Mouse (Mus musculus): ENCODE data around the gene Slc12a5. TPM values are rescaled to one million over a fixed set of nuclear protein-coding genes. Genes with fewer than 3 reads are reported as not detected.

Gene Slc12a5
- total RNA-seq (2021): under 1 TPM; 0.65 to 0.81 TPM

- no peak for DNase-seq (ENCODE audit: low spot score)
- intact Hi-C loops (cut with DNase I): loop anchor here (2.0 to 10.0 kb wide), 4 partner anchors 72 to 404 kb away; partner anchors contain the start of gene Zfp663
Measured at GRCm38 (mm10) chr2:164960716-164961441, at the start of gene Slc12a5. Slc12a5 (plus strand) TSS chr2:164960802.

- intact Hi-C loops (cut with DNase I): loop anchor here (2.0 kb wide), 1 partner anchor 79 kb away; the partner anchor contains the start of genes Ctsa and Neurl2
- DNase-seq (ENCODE audit: low spot score): peak; percentile 89
Measured at GRCm38 (mm10) chr2:164911086-164912048, 49.2 kb upstream of the Slc12a5 start, which contains the start of gene Zfp335. Zfp335 (minus strand) TSS chr2:164911757.

DNA sequence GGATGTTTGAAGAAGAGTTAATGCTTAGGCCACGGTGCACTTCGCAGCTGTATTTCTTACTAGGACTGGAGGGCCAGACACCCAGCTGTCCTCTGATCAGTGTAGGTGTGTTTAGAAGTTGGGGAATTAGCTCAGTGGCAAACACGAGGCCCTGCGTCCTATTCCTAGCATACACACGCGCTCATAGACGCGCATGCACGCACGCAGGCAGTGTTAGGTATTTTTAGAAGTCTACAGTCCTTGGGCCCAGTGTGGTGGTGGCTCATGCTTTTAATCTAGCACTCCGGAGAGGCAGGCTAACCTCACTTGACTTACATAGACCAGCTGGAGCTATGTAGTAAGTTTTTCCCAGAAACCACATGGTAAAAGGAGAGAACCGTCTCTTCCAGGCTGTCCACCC lies 48.5 kb upstream of the Slc12a5 start:
- no peak for DNase-seq (ENCODE audit: low spot score)

GRCm38 (mm10) chr2:164912749-164913427 lies 47.7 kb upstream of the Slc12a5 start:
- intact Hi-C loops (cut with DNase I): no loop called here
- DNase-seq (ENCODE audit: low spot score): no peak

More for the DNA sequence above, 48.5 kb upstream of the Slc12a5 start:
- intact Hi-C loops (cut with DNase I): no loop called here

DNA sequence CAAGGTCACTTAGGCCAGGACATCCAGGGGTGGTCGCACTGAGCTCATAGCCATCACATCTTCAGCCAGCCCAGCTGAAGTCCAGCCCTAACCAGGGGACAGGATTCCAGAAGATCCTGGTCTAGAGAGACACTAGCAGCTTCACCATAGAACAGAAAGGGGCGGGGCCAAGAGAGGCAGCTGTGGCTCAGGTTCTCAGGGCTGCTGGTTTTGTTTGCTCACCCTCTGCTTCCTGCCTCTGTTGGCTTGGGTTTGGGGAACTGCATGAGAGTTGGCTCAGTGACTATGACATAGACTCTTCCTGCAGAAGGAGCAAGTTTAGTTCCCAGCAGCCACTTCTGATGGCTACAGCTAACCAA lies 47.2 kb upstream of the Slc12a5 start:
- intact Hi-C loops (cut with DNase I): no loop called here
- DNase-seq (ENCODE audit: low spot score): no peak

DNA sequence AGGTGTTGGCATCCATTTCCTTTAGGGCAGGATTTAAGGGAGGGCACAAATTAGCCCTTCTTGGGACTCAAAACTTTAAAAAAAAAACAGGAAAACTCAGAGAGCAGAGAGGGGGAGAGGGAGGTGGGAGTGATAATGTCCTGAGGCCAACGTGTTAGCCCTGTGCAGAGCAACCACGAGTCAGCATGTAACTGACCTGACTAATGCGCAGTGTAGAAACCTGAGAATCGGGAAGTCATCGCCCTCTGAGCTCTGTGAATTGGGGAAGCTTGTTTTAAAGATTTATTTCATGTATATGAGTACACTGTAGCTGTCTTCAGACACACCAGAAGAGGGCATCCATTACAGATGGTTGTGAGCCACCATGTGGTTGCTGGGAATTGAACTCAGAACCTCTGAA lies 43.8 kb upstream of the Slc12a5 start:
- DNase-seq (ENCODE audit: low spot score): no peak
- intact Hi-C loops (cut with DNase I): no loop called here

DNA sequence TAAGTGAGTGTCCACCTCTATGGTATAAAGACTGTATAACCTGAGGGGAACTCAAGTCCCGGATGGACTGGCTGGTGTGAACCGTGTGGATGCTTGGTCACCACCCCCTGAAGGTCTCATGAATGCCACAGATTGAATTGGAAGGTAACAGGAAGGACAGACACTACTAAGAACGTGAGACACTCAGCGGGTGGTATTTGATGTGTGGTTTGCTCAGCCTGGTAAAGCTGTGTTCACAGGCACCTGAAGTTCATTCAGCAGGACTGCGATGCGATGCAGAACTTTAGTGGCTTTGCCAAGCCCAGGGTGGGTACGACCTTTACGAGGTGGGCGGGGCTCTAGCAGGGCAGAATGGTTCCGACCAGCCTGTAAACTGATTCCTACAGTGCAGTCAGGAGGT lies 43.2 kb upstream of the Slc12a5 start:
- DNase-seq (ENCODE audit: low spot score): no peak
- intact Hi-C loops (cut with DNase I): no loop called here

GRCm38 (mm10) chr2:164918325-164918724 lies 42.3 kb upstream of the Slc12a5 start:
- DNase-seq (ENCODE audit: low spot score): no peak
- intact Hi-C loops (cut with DNase I): no loop called here

- no peak for DNase-seq (ENCODE audit: low spot score)
- intact Hi-C loops (cut with DNase I): loop anchor here (10.0 kb wide), 1 partner anchor 353 kb away; no protein-coding TSS in a partner anchor
Measured at GRCm38 (mm10) chr2:164921984-164922383, 38.6 kb upstream of the Slc12a5 start.

- intact Hi-C loops (cut with DNase I): loop anchor here (10.0 kb wide), 1 partner anchor 352 kb away; no protein-coding TSS in a partner anchor
- DNase-seq (ENCODE audit: low spot score): no peak
Measured at GRCm38 (mm10) chr2:164923291-164923690, 37.3 kb upstream of the Slc12a5 start.

DNA sequence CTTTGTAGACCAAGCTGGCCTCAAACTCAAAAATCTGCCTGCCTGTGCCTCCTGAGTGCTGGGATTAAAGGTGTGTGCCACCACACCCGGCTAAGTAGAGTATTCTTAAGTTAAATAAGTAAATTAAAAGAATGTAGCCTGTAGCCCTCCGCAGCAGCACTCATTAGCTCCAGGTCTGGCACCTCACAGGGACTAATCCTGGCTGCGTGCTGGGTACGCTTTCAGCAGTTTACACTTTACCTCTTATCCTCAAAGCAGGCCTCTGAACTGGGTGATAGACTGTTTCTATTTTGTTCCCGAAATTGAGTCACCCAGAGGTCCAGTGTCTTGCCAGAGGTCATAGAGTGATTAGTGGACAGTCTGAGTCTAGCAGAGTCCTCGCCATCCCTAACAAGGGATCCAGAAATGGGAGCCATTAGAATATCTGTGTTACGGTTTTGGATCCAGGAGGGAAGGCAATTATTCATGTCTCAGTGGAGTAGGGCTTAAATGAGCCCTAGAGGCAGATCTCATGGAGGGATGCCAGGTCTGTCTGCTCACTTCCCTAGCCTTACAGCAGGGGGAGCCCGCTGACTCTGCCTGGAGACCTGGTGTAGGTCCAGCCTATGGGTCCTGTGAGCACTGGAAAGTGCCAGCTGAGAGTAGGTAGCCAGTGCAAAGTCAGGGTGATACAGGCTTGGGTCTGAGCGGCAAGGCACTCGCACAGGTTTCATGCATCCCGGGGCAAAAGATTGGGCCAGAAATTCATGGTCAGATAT lies 36.3 kb upstream of the Slc12a5 start:
- DNase-seq (ENCODE audit: low spot score): peak; percentile 69
- intact Hi-C loops (cut with DNase I): loop anchor here (10.0 kb wide), 1 partner anchor 351 kb away; no protein-coding TSS in a partner anchor

GRCm38 (mm10) chr2:164930706-164931581 lies 29.7 kb upstream of the Slc12a5 start:
- intact Hi-C loops (cut with DNase I): no loop called here
- DNase-seq (ENCODE audit: low spot score): no peak

DNA sequence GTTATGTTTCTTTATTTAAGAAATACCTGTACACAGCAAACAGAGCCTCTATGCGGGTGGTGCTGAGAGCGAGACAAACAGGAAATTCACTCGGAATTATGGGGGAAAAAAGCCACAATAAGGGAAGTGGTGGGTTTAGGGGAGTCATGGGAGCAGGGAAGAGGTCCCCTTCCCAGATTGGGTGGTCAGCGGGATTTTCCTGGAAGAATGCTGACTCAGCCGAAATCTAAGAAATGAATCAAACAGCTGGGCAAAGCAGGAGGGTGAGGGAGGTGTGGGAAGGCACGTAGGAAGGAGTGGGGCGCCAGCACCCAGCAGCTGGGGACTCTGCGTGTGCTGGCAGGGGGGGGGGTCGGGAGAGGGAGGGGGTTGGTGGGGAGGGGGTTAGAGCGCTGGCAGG lies 27.1 kb upstream of the Slc12a5 start:
- intact Hi-C loops (cut with DNase I): no loop called here
- DNase-seq (ENCODE audit: low spot score): no peak

DNA sequence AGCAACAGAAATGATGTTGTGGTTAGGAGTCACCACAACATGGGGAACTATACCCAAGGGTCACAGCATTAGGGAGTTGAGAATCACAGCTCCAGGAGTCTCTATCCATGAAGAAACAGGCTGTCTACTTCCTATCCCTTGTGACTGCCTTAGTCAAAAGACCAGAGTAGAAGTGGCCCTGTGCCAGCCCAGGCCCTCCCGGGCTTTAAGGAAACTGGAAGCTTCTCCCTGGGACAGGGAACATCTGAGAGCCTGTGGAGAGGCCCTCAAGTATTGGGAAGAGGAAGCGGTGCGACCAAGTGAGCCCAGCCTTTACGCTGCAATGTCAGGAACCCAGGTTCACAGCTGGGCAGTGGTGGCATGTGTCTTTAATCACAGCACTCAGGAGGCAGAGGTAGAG lies 24.6 kb upstream of the Slc12a5 start:
- intact Hi-C loops (cut with DNase I): no loop called here
- DNase-seq (ENCODE audit: low spot score): no peak

DNA sequence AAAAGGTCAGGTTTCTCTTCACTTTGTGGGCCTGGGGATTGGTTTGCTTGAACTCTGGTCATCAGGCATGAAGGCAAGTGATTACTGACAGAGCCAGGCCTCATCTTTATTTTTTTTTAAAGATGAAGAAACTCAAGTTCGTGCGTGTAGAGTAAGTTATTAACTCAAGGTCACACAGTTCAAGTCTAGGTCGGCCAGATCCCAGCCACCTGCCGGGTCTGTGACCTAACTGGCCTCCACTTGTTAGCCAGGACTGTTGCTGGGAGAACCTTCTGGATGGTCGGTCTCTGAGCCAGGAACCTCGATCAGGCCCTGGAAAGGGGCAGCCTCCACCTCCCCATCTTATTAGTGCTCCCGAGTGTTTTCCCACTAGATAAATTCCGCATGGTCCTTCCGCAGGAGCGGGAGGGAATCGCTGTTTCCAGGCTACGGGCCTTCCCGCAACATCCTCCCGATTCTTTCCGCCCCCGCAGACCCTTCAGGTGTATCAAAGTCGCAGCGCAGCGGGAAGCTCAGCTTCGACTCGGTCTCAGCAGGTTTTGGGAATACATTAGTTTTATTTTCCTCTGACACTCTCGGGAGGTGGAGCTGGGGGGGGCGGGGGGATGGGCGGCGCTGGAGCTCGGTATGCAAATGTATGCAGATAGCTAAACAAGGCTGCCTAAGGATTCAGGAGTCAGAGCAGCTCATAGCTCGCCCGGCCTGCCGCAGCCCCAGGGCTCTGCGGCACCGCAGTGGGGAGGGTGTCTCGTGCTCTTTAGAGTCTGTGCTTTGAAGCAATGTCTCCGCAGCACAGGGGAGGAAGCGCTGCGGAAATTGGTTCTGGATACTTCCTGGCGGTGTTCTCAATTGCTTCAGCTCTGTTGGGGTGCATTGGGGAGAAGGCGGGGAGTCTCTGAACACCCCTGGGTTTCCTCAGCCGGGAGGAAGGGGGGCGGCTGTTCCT lies 22.2 kb upstream of the Slc12a5 start:
- no peak for DNase-seq (ENCODE audit: low spot score)

GRCm38 (mm10) chr2:164939106-164939505 lies 21.5 kb upstream of the Slc12a5 start:
- intact Hi-C loops (cut with DNase I): no loop called here
- no peak for DNase-seq (ENCODE audit: low spot score)

More for the DNA sequence above, 22.2 kb upstream of the Slc12a5 start:
- intact Hi-C loops (cut with DNase I): no loop called here

DNA sequence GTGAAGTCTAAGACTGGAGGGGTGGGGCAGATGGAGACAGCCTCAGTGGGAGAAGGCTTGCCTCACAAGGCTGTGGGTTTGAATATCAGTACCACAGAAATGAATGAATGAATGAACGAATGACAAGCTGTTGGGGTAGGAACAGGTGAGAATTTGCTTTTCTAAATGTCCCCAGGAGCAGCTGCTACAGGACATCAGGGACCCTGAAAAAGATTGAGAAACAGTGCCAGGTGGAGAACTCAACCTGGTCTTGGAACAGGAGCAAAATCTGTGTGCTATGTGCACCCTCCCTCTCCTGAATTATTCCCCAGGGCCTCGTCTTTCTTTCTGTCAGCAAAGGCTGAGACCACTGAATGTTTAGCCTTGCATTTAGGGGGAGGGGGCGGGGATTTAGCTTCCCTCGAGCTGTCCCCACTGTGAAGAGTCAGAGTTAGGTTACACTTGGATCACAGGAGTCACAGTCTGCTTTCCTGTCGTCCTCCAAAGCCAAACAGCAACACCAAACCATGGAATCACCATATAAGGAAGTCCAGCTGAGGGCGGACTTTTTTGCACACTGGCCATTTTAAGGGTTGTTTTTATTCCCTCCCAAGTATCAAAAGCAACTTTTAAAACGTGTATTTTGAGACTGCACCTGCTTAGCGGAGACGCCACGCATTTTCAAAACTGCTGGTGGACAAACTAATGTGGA lies 20.3 kb upstream of the Slc12a5 start, which contains the start of gene Mmp9:
Gene Mmp9 (plus strand): TSS at position 641 of the 691 bp plus-strand sequence.
- intact Hi-C loops (cut with DNase I): no loop called here
- DNase-seq (ENCODE audit: low spot score): no peak

Data from heart, postnatal 25 days (tissue).